Mouse (Mus musculus) intestine, embryonic 14.5 days (tissue): Measurements from ENCODE around the gene Gucy2g. TPM values are rescaled to one million over a fixed set of nuclear protein-coding genes. Genes with fewer than 3 reads are reported as not detected.
"Not testable (repeated sequence)": the region's sequence is repeated elsewhere in the genome, so short reads cannot be mapped to it uniquely, and the experiment has no call there.

Source experiments
- ATAC-seq: fragments of 200-750 bp; cut with Nextera tagmentation; replicated peaks from 2 replicates; pipeline ENCODE4 v1.8.0; 2017; ENCODE audit warnings: low read depth, moderate number of reproducible peaks, moderate TSS enrichment, moderate library complexity; ENCODE audit not compliant: low FRiP score, low TSS enrichment
- DNase-seq: peaks from one replicate; pipeline ENCODE4 v3.0.0-alpha.2; 2018; ENCODE audit warnings: low spot score
- H3K27ac ChIP-seq: fragments of 300-500 bp; sonication (generic); 2 replicates; pipeline ENCODE4 v1.5.1; 2014; ENCODE audit warnings: low read depth, mild to moderate bottlenecking, control low read depth
- H3K27me3 ChIP-seq: fragments of 300-500 bp; sonication (generic); replicated peaks from 2 replicates; pipeline ENCODE4 v1.6.1; 2014; ENCODE audit warnings: low read length, control low read depth; ENCODE audit not compliant: control insufficient read depth, insufficient read depth
- H3K36me3 ChIP-seq: fragments of 300-500 bp; sonication (generic); 2 replicates; pipeline ENCODE4 v1.6.1; 2014; ENCODE audit warnings: low read length, control low read depth; ENCODE audit not compliant: control insufficient read depth, insufficient read depth
- H3K4me1 ChIP-seq: fragments of 300-500 bp; sonication (generic); replicated peaks from 2 replicates; pipeline ENCODE4 v1.6.1; 2014; ENCODE audit warnings: low read length, control low read depth, mixed read lengths; ENCODE audit not compliant: control insufficient read depth, insufficient read depth
- H3K4me2 ChIP-seq: fragments of 300-500 bp; sonication (generic); 2 replicates; pipeline ENCODE4 v1.6.1; 2014; ENCODE audit warnings: low read length
- H3K4me3 ChIP-seq: fragments of 300-500 bp; sonication (generic); 2 replicates; pipeline ENCODE4 v1.5.1; 2014; ENCODE audit warnings: low read depth, low read length, control low read depth, mixed read lengths
- H3K9ac ChIP-seq: fragments of 300-500 bp; sonication (generic); 2 replicates; pipeline ENCODE4 v1.6.1; 2014; ENCODE audit warnings: mild to moderate bottlenecking, low read length
- H3K9me3 ChIP-seq: fragments of 300-500 bp; sonication (generic); 2 replicates; pipeline ENCODE4 v1.6.1; 2016; ENCODE audit warnings: low read length, control low read depth; ENCODE audit not compliant: control insufficient read depth
- WGBS: fragments of 180-500 bp; shearing (Covaris S2); extraction: QIAGEN DNeasy Blood & Tissue Kit; methylation state at CpG from one replicate; pipeline ENCODE4 v1.1.7; 2014; 5-methylcytosine and 5-hydroxymethylcytosine counted together
- polyA plus RNA-seq: library from polyadenylated mRNA; unstranded; fragments of >200 nt; fragmentation: Nextera tagmentation; extraction: Ambion mirVana; gene quantifications from 2 replicates; pipeline ENCODE4 v1.2.1, GENCODE M21; 2014

Gene Gucy2g
- polyA plus RNA-seq, 1 experiment from 2014 or later, result not detected

DNA sequence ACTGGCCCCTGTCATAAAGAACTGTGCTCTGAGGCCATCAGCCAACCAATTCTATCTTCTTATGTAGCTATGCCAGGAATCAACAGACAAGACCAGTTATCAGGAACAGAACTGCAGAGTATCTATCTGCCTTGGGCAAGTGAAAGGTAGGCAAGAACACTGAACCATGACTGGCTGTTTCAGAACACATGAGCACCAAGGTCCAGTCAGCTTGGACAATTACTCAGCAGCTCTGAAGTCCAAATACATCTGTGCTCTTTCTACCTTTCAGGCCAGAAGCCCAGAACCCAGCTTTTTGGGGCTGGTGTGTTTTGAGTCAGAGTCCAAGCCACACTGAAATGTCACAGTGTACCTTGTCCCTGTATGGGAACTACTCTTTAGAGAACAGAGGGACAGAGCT lies 70.6 kb downstream of the Gucy2g start:
- Histone ChIP-seq H3K36me3 (no peaks in the 10 kb centered on the region), H3K9ac (no peak overlapping the region), H3K4me3 (no peak overlapping the region), H3K27ac (no peak overlapping the region), H3K9me3 (no peaks in the 10 kb centered on the region), H3K27me3 (no peaks in the 10 kb centered on the region), H3K4me1 (no peaks in the 10 kb centered on the region), H3K4me2 (no peak overlapping the region)
- DNase-seq (no peak), ATAC-seq (no peak)

DNA sequence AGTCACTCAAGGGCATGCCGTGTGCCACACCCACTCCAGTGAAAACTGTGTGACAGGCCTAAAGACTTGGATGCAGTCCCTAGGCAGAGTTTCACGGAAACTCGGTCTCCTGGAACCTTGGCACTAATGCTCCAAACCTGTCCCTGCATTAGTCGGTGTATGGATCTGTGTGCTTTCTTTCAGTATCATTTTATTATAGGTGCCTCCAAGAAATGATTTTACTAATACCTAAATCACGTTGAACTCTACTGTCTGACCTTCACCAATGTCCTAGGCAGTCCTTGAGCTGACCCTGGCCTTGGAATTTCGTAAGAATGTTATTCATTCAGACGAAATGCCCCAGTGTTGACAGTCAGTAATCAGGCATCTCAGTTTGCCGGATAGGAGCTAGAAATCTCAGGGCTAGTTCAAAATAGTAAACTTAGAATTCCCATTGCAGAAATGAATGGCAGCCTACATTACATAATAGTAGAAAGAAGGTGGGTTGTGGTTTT lies 71.8 kb downstream of the Gucy2g start:
- H3K4me3 ChIP-seq, H3K4me2 ChIP-seq, H3K9me3 ChIP-seq, H3K27me3 ChIP-seq, H3K27ac ChIP-seq, DNase-seq, ATAC-seq, H3K36me3 ChIP-seq, H3K9ac ChIP-seq, H3K4me1 ChIP-seq: not testable (repeated sequence)
- 93% methylated on average over 8 of the region's 8 CpGs for WGBS

DNA sequence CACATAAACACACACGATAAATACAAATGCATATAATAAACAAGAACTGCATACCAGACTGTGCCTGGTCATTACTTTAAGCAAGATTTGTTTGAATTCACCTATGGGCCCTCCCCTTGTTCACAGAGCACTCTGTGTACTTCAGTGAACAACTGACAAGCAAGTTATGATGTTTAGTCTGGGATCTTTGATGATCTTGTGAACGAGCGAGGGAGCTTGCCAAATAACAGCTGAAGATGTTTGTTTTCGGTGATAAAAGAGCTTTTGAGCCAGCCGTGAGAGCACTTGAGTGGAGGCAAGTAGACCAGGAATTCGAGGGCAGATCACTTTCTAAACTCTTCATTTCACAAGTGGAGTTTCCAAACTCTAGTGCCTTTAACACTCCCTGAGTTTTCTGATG lies 72.7 kb downstream of the Gucy2g start:
- ATAC-seq, result no peak
- Histone ChIP-seq H3K4me1 (no peaks in the 10 kb centered on the region), H3K4me2 (no peak overlapping the region), H3K27ac (no peak overlapping the region), H3K9me3 (no peaks in the 10 kb centered on the region), H3K4me3 (no peak overlapping the region), H3K27me3 (no peaks in the 10 kb centered on the region), H3K36me3 (no peaks in the 10 kb centered on the region), H3K9ac (no peak overlapping the region)
- DNase-seq, result no peak
- WGBS, result 39% methylated on average over 6 of the region's 6 CpGs

DNA sequence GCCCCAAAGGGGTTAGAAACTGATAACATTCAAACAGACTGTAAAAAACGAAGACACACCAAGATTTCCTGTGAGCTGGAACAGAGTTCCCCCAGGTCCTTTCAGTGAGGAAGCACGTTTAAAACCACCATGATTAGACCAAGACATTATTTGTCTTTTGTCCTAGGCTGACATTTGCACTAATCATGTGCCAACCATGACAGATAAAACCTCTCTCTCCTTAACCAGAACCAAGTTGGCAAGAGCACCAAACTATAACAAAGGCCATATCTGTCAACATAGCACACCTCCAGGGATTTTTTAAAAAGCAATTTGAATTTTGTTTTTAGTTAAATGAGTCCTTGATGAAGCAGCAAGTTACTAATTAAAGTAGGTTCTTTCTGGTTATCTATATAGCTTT lies 73.3 kb downstream of the Gucy2g start:
- WGBS, result 46% methylated on average over 2 of the region's 2 CpGs
- DNase-seq (no peak), ATAC-seq (no peak)
- H3K4me2 ChIP-seq, result no peak overlapping the region
- H3K9ac ChIP-seq, result no peak overlapping the region
- no peak overlapping the region for H3K4me3 ChIP-seq
- no peak overlapping the region for H3K27ac ChIP-seq
- no peaks in the 10 kb centered on the region for H3K27me3 ChIP-seq
- H3K4me1 ChIP-seq, result no peaks in the 10 kb centered on the region
- no peaks in the 10 kb centered on the region for H3K9me3 ChIP-seq
- no peaks in the 10 kb centered on the region for H3K36me3 ChIP-seq

DNA sequence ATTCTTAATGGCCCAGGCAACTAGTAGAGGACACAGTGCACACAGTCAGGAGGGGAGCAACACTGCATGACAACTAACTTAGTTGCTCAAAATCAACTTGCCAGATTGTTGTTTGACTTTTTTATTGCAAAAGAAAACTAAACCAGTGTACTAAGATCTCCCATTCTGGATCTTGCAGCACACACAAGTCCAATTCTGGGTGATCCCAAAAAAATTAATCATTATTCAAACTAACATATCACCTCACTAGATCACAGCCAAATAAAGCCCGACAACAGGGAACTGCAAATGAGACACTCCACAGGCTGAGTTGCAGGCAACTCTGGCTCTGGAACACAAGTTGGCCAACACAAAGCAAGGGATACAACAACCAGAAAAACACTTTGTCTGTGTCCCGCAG lies 74.3 kb downstream of the Gucy2g start:
- no peak overlapping the region for H3K4me2 ChIP-seq
- 85% methylated on average over 2 of the region's 2 CpGs for WGBS
- H3K36me3 ChIP-seq, result no peaks in the 10 kb centered on the region
- no peak for ATAC-seq
- H3K4me1 ChIP-seq, result no peaks in the 10 kb centered on the region
- H3K9ac ChIP-seq, result no peak overlapping the region
- H3K4me3 ChIP-seq, result no peak overlapping the region
- H3K9me3 ChIP-seq, result no peaks in the 10 kb centered on the region; the same call in 1 of the 2 replicates
- no peaks in the 10 kb centered on the region for H3K27me3 ChIP-seq
- no peak for DNase-seq
- no peak overlapping the region for H3K27ac ChIP-seq

DNA sequence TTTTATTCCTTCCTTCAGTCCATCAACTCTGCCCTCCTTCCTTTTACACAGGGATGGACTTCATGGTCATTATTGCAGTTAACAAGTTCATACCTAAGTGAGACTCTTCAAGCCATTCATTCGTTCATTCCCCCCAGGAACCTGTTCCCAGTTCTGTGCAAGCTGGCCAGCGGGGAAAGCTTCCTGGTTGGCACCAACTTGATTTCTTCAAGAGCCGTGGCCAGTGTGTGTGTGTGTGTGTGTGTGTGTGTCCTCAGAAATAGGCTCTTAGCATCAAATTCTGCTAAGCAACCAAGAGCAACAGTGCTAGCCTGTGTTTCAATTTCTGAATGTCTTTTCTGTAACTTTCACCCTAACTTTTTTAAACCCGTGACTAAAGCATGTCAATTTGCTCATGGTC lies 75.1 kb downstream of the Gucy2g start:
- H3K36me3 ChIP-seq, result no peaks in the 10 kb centered on the region

DNA sequence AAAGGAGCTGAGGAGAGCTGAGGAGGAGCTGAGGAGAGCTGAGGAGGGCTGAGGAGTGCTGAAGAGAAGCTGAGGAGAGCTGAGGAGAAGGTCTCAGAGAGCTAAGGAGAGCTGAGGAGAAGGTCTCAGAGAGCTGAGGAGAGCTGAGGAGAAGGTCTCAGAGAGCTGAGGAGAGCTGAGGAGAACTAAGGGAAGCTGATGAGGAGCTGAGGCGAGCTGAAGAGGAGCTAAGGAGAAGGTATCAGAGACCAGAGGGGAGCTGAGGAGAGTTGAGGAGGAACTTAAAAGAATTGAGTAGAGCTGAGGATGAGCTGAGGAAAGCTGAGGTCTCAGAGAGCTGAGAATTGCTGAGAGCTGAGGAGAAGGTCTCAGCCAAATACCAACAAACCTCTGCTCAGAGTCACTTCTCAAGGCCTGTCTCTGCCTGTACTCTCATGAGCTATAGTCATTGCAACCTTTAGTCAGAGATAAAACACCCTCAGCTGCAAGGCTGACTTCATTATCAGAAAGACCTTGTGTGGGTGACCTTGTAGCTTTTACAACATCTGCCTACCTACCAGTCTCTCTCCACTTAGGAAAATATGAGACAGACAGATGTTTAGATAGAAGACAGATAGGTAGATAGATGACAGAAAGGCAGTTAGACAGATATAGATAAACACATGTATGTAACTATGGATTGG lies 75.7 kb downstream of the Gucy2g start:
- H3K4me2 ChIP-seq, result no peak overlapping the region
- no peaks in the 10 kb centered on the region for H3K4me1 ChIP-seq
- WGBS, result 94% methylated on average over 1 of the region's 1 CpGs
- H3K9ac ChIP-seq, result no peak overlapping the region
- H3K36me3 ChIP-seq, result no peaks in the 10 kb centered on the region
- DNase-seq, result no peak
- no peak overlapping the region for H3K27ac ChIP-seq
- H3K27me3 ChIP-seq, result no peaks in the 10 kb centered on the region
- H3K9me3 ChIP-seq, result no peaks in the 10 kb centered on the region; the same call in 1 of the 2 replicates
- ATAC-seq, result no peak
- H3K4me3 ChIP-seq, result no peak overlapping the region

More for the DNA sequence above, 75.1 kb downstream of the Gucy2g start:
- Histone ChIP-seq H3K4me2 (no peak overlapping the region), H3K9ac (no peak overlapping the region), H3K27me3 (no peaks in the 10 kb centered on the region), H3K4me3 (no peak overlapping the region), H3K27ac (no peak overlapping the region), H3K4me1 (no peaks in the 10 kb centered on the region), H3K9me3 (no peaks in the 10 kb centered on the region; the same call in 1 of the 2 replicates)
- ATAC-seq, result no peak
- 86% methylated on average over 4 of the region's 4 CpGs for WGBS
- DNase-seq, result no peak

DNA sequence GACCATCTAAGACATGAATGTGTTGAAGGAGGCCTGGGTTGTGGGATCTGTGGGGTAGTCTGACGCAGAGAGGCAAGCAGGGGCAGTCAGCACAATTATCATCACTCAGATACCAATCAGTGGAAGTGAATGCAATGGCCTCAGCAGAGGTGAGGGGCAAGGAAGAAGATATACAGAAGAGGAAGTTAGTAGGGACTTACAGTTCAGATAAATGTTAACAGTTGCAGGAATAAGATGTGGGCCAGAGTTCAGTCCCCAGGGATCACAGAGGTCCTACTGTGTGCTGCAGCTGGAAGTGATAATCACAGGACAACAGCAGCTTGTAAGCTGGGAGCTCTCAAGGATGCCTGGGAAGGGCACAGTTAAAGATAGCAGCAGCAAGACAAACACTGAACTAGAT lies 76.9 kb downstream of the Gucy2g start:
- Histone ChIP-seq H3K4me2 (no peak overlapping the region), H3K36me3 (no peaks in the 10 kb centered on the region), H3K9ac (no peak overlapping the region), H3K9me3 (no peaks in the 10 kb centered on the region; the same call in 1 of the 2 replicates), H3K4me3 (no peak overlapping the region), H3K27ac (no peak overlapping the region), H3K4me1 (no peaks in the 10 kb centered on the region), H3K27me3 (no peaks in the 10 kb centered on the region)
- WGBS, result 66% methylated on average over 1 of the region's 1 CpGs
- no peak for ATAC-seq
- no peak for DNase-seq

DNA sequence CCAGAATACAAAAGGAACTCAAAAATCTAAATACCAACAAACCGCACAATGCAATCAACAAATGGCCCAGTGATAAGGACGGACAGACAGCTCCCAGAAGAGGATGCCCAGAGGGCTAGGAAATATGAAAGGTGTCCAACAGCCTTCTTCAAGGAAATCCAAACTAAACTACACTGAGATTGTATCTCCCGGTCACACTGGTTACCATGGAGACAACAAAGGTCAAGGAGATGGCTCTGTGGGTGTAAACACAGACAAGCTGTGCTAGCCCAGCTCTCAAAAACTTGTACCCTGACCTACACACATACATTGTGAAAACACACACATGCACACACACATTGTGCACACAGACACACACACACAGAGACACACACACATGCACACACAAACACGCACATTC lies 78.8 kb downstream of the Gucy2g start:
- H3K36me3 ChIP-seq, result no peaks in the 10 kb centered on the region
- no peaks in the 10 kb centered on the region for H3K27me3 ChIP-seq
- no peak overlapping the region for H3K4me3 ChIP-seq
- ATAC-seq, result no peak
- no peaks in the 10 kb centered on the region; the same call in 1 of the 2 replicates for H3K9me3 ChIP-seq
- H3K4me2 ChIP-seq, result no peak overlapping the region
- DNase-seq, result no peak
- no peak overlapping the region for H3K9ac ChIP-seq
- WGBS, result 55% methylated on average over 4 of the region's 4 CpGs
- H3K4me1 ChIP-seq, result no peaks in the 10 kb centered on the region
- H3K27ac ChIP-seq, result no peak overlapping the region
